Mouse (Mus musculus): ENCODE measurements at regions not wholly inside any gene's neighbourhood (a gene's known extent, or its start where the extent isn't known, plus 50 kb on each side); places are given as distances from the start of the nearest gene placed in this dataset.

DNA sequence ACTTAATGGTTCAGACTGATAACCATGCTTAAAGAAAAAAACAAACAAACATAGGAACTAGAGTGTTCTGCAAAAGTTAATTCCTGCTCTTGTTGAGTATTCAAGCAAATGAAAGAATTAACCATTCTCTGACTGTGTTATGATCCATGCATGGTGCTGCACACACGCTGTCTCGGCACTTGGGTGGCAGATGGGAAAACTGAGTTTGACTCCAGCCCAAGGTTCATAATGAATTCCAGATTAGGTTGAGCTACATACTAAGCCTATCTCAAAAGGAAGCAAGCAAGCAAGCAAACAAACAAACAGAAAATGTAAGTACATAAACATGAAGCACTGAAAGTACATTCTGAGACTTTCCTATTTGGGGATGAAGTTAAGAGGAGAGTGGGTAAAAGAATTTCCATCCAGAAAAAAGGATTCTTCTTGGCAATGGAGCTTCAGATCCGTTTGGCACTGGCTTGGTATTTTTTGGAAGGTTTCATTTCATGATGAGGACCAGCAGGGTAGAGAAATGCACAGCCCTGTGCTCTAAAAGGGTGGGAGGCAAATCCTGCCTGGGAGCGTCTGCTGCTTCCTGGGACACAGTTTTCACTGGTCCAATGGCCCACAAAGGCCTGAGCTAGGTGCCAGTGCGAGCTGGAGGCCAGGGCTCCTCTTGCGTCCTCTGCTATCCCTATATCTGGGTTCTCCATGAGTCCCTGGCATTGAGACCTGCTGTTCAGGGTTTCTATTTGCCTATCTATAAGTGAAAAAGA, 183.3 kb upstream of the 4930412O13Rik start:
- ATAC-seq (ENCODE audit: insufficient number of reproducible peaks, insufficient read depth, low FRiP score, low TSS enrichment, low read depth), result no peak
- Histone ChIP-seq H3K27ac (no peak overlapping the region), H3K36me3 (no peaks in the 10 kb centered on the region), H3K4me2 (no peak overlapping the region), H3K9me3 (no peaks in the 10 kb centered on the region), H3K4me3 (no peak overlapping the region), H3K4me1 (no peaks in the 10 kb centered on the region), H3K9ac (no peak overlapping the region), H3K27me3 (no peaks in the 10 kb centered on the region)
- 66% methylated on average over 6 of the region's 6 CpGs for WGBS

- Histone ChIP-seq H3K36me3 (no peaks in the 10 kb centered on the region), H3K4me1 (no peaks in the 10 kb centered on the region), H3K4me2 (no peak overlapping the region), H3K9ac (no peak overlapping the region), H3K9me3 (no peaks in the 10 kb centered on the region), H3K27ac (no peak overlapping the region), H3K4me3 (no peak overlapping the region), H3K27me3 (no peaks in the 10 kb centered on the region)
- WGBS, result 81% methylated on average over 3 of the region's 3 CpGs
- no peak for ATAC-seq (ENCODE audit: insufficient number of reproducible peaks, insufficient read depth, low FRiP score, low TSS enrichment, low read depth)
Observed at GRCm38 (mm10) chr2:9704266-9704665, 176.8 kb upstream of the 4930412O13Rik start.

DNA sequence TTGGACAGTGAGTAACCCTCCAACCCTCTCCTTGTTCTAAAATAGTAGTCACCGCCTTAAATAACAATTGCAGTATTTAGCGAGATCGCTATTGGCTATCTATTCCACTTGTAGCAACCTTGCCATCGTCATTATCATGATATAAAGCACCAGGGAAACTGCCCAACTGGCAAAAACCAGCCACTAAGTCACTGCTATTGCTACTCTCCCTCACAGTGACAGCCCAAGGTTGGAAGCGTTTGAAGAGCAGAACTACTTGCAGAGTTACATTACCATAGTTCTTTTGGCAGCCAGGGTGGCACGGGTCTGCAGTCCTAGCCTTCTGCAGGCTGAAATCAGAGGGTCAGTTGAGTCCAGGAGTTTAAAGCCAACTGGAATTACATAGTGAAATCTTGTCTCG, 171.6 kb upstream of the 4930412O13Rik start:
- 76% methylated on average over 7 of the region's 7 CpGs for WGBS
- Histone ChIP-seq H3K4me2 (no peak overlapping the region), H3K4me1 (no peaks in the 10 kb centered on the region), H3K36me3 (no peaks in the 10 kb centered on the region), H3K9ac (no peak overlapping the region), H3K9me3 (no peaks in the 10 kb centered on the region), H3K27me3 (no peaks in the 10 kb centered on the region), H3K27ac (no peak overlapping the region), H3K4me3 (no peak overlapping the region)
- ATAC-seq (ENCODE audit: insufficient number of reproducible peaks, insufficient read depth, low FRiP score, low TSS enrichment, low read depth), result no peak

GRCm38 (mm10) chr2:9717904-9718303, 163.1 kb upstream of the 4930412O13Rik start:
- ATAC-seq (ENCODE audit: insufficient number of reproducible peaks, insufficient read depth, low FRiP score, low TSS enrichment, low read depth), result no peak
- Histone ChIP-seq H3K9me3 (no peaks in the 10 kb centered on the region), H3K4me3 (no peak overlapping the region), H3K36me3 (no peaks in the 10 kb centered on the region), H3K27me3 (no peaks in the 10 kb centered on the region), H3K27ac (no peak overlapping the region), H3K9ac (no peak overlapping the region), H3K4me2 (no peak overlapping the region), H3K4me1 (no peaks in the 10 kb centered on the region)
- 71% methylated on average over 1 of the region's 1 CpGs for WGBS

DNA sequence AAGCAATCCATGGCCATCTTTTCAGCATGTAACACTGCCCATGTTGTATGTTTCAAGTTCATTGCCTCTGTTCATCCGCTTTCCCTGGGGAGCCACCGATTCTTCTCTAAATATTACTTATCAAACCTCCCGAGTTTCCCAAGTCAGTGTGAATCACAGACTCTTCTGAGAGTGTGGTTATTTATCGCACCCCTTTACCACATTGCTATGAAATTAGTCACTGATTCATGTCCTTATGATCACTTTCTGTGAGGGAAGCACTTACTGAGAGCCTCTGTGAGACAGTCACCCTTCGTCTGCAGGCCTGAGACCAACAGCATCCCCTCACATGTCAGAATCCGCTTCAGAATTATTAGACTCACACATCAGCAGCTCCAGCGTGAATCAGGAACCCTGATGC, 147.8 kb upstream of the 4930412O13Rik start:
- WGBS, result 83% methylated on average over 7 of the region's 7 CpGs
- no peak overlapping the region for H3K4me2 ChIP-seq
- H3K27me3 ChIP-seq, result no peaks in the 10 kb centered on the region
- H3K27ac ChIP-seq, result no peak overlapping the region
- H3K36me3 ChIP-seq, result no peaks in the 10 kb centered on the region
- no peak overlapping the region for H3K9ac ChIP-seq
- H3K9me3 ChIP-seq, result no peaks in the 10 kb centered on the region
- H3K4me3 ChIP-seq, result no peak overlapping the region
- H3K4me1 ChIP-seq, result no peaks in the 10 kb centered on the region
- no peak for ATAC-seq (ENCODE audit: insufficient number of reproducible peaks, insufficient read depth, low FRiP score, low TSS enrichment, low read depth)

DNA sequence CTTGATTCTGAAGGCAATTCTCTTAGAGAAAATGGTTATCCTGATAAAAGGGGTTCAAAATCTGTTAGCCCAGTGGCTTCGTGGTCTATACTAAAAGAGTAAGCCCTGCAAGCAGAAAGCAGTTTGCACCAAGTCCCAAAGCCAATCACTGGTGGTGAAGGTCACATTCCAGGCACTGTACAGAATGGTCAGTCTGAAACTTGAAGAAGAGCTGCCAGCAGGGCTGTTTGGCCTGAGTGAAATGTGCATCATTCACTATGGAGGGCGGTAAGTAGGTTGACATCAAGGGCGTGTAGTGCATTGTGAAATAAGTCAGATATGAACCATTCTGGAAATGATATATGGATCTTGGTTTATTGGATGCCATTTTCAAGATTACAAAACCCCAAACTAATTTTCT, 136.9 kb upstream of the 4930412O13Rik start:
- H3K4me2 ChIP-seq, result no peak overlapping the region
- H3K27me3 ChIP-seq, result no peaks in the 10 kb centered on the region
- 87% methylated on average over 3 of the region's 3 CpGs for WGBS
- H3K9me3 ChIP-seq, result no peaks in the 10 kb centered on the region; the same call in 1 of the 2 replicates
- no peak for ATAC-seq (ENCODE audit: insufficient number of reproducible peaks, insufficient read depth, low FRiP score, low TSS enrichment, low read depth)
- H3K36me3 ChIP-seq, result no peaks in the 10 kb centered on the region
- no peak overlapping the region for H3K4me3 ChIP-seq
- no peaks in the 10 kb centered on the region for H3K4me1 ChIP-seq
- no peak overlapping the region for H3K9ac ChIP-seq
- H3K27ac ChIP-seq, result no peak overlapping the region

GRCm38 (mm10) chr2:9749829-9750788, 130.9 kb upstream of the 4930412O13Rik start:
- WGBS, result 43% methylated on average over 11 of the region's 11 CpGs
- H3K36me3 ChIP-seq, result no peaks in the 10 kb centered on the region
- H3K27ac ChIP-seq, result no peak overlapping the region
- no peaks in the 10 kb centered on the region; the same call in 1 of the 2 replicates for H3K9me3 ChIP-seq
- no peak overlapping the region for H3K9ac ChIP-seq
- ATAC-seq (ENCODE audit: insufficient number of reproducible peaks, insufficient read depth, low FRiP score, low TSS enrichment, low read depth), result no peak
- no peaks in the 10 kb centered on the region for H3K4me1 ChIP-seq
- H3K27me3 ChIP-seq, result no peaks in the 10 kb centered on the region
- no peak overlapping the region for H3K4me2 ChIP-seq
- H3K4me3 ChIP-seq, result no peak overlapping the region

DNA sequence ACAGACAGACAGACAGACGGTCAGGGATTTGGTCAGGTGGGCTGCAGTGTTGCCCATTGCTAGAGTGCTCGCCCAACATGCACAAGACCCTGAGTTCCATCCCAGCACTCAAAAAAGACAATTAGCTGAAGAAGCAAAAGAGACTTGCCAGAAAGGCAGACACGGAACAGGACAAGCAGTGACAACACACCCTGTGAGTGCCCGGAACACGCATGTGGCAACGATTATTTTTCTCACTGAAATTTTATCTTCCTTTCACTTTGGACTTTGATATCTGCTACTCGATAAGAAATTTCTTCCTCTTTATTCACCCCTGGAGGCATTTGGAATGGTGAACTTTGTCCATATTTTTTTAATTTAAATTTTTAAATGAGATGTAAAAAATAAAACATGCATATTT, 127.4 kb upstream of the 4930412O13Rik start:
- H3K4me2 ChIP-seq, result no peak overlapping the region
- H3K9ac ChIP-seq, result no peak overlapping the region
- H3K36me3 ChIP-seq, result no peaks in the 10 kb centered on the region
- H3K4me1 ChIP-seq, result no peaks in the 10 kb centered on the region
- no peak for ATAC-seq (ENCODE audit: insufficient number of reproducible peaks, insufficient read depth, low FRiP score, low TSS enrichment, low read depth)
- H3K27ac ChIP-seq, result no peak overlapping the region
- WGBS, result 55% methylated on average over 7 of the region's 7 CpGs
- H3K9me3 ChIP-seq, result no peaks in the 10 kb centered on the region
- no peak overlapping the region for H3K4me3 ChIP-seq
- no peaks in the 10 kb centered on the region for H3K27me3 ChIP-seq

- H3K36me3 ChIP-seq, result no peaks in the 10 kb centered on the region
- H3K27me3 ChIP-seq, result no peaks in the 10 kb centered on the region
- no peak overlapping the region for H3K4me2 ChIP-seq
- no peak overlapping the region for H3K27ac ChIP-seq
- H3K9me3 ChIP-seq, result no peaks in the 10 kb centered on the region
- H3K9ac ChIP-seq, result no peak overlapping the region
- 80% methylated on average over 6 of the region's 6 CpGs for WGBS
- no peaks in the 10 kb centered on the region for H3K4me1 ChIP-seq
- no peak overlapping the region for H3K4me3 ChIP-seq
- no peak for ATAC-seq (ENCODE audit: insufficient number of reproducible peaks, insufficient read depth, low FRiP score, low TSS enrichment, low read depth)
Observed at GRCm38 (mm10) chr2:9754153-9754552, 126.9 kb upstream of the 4930412O13Rik start.

- no peak overlapping the region for H3K9ac ChIP-seq
- H3K4me1 ChIP-seq, result no peaks in the 10 kb centered on the region
- H3K4me3 ChIP-seq, result no peak overlapping the region
- H3K36me3 ChIP-seq, result no peaks in the 10 kb centered on the region
- ATAC-seq (ENCODE audit: insufficient number of reproducible peaks, insufficient read depth, low FRiP score, low TSS enrichment, low read depth), result no peak
- no peak overlapping the region for H3K27ac ChIP-seq
- no peaks in the 10 kb centered on the region for H3K27me3 ChIP-seq
- H3K4me2 ChIP-seq, result no peak overlapping the region
- WGBS, result 87% methylated on average over 5 of the region's 5 CpGs
- H3K9me3 ChIP-seq, result no peaks in the 10 kb centered on the region
Observed at GRCm38 (mm10) chr2:9757770-9758420, 123.2 kb upstream of the 4930412O13Rik start.

DNA sequence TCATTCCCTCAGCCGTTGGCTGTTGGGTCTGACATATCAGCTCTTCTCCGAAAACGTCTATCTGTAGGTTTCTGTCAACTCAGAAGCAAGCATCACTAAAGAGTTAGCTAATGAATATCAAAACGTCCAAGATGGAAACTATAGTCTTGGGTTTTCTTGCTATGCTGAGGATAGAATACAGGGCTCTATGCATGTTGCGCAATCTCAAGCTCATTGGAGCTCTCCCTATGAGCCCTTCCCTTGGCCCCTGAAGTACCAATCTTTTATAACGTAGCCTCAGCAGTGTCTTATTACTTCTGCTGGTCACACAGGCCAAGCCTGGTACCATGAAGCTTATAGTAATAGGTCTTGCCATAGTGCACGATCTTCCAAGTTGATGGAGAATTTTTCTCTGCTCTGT, 122.1 kb upstream of the 4930412O13Rik start:
- Histone ChIP-seq H3K4me2 (no peak overlapping the region), H3K27me3 (no peaks in the 10 kb centered on the region), H3K9me3 (no peaks in the 10 kb centered on the region), H3K4me1 (no peaks in the 10 kb centered on the region), H3K4me3 (no peak overlapping the region), H3K36me3 (no peaks in the 10 kb centered on the region), H3K27ac (no peak overlapping the region), H3K9ac (no peak overlapping the region)
- WGBS, result 84% methylated on average over 7 of the region's 7 CpGs
- ATAC-seq (ENCODE audit: insufficient number of reproducible peaks, insufficient read depth, low FRiP score, low TSS enrichment, low read depth), result no peak

Data from embryonic facial prominence, embryonic 13.5 days (tissue).